Mouse (Mus musculus) heart, embryonic 11.5 days (tissue): ENCODE results near the gene Wscd2. TPM values are rescaled to one million over a fixed set of nuclear protein-coding genes. Genes with fewer than 3 reads are reported as not detected.

Experiments
- ATAC-seq: fragments of 200-750 bp; cut with Nextera tagmentation; replicated peaks from 2 replicates; pipeline ENCODE4 v1.8.0; 2017; ENCODE audit warnings: moderate library complexity; ENCODE audit not compliant: insufficient number of reproducible peaks, low FRiP score, low TSS enrichment
- H3K27ac ChIP-seq: fragments of 300-500 bp; sonication (generic); 2 replicates; pipeline ENCODE4 v1.5.1; 2014; ENCODE audit warnings: mild to moderate bottlenecking, low read depth, low read length
- H3K27me3 ChIP-seq: fragments of 300-500 bp; sonication (generic); 2 replicates; pipeline ENCODE4 v1.6.1; 2014; ENCODE audit warnings: mild to moderate bottlenecking, low read length, mixed read lengths; ENCODE audit not compliant: control insufficient read depth, insufficient read depth
- H3K36me3 ChIP-seq: fragments of 300-500 bp; sonication (generic); 2 replicates; pipeline ENCODE4 v1.6.1; 2014; ENCODE audit warnings: mild to moderate bottlenecking, low read length, moderate library complexity, mixed read lengths; ENCODE audit not compliant: control insufficient read depth, insufficient read depth
- H3K4me1 ChIP-seq: fragments of 300-500 bp; sonication (generic); 2 replicates; pipeline ENCODE4 v1.6.1; 2014; ENCODE audit warnings: low read length; ENCODE audit not compliant: control insufficient read depth, insufficient read depth
- H3K4me2 ChIP-seq: fragments of 300-500 bp; sonication (generic); 2 replicates; pipeline ENCODE4 v1.6.1; 2014; ENCODE audit warnings: mild to moderate bottlenecking, moderate library complexity
- H3K4me3 ChIP-seq: fragments of 300-500 bp; sonication (generic); 2 replicates; pipeline ENCODE4 v1.5.1; 2014; ENCODE audit warnings: low read depth, low read length
- H3K9ac ChIP-seq: fragments of 300-500 bp; sonication (generic); 2 replicates; pipeline ENCODE4 v1.6.1; 2014; ENCODE audit warnings: mild to moderate bottlenecking, low read depth, low read length, moderate library complexity
- H3K9me3 ChIP-seq: fragments of 300-500 bp; sonication (generic); replicated peaks from 2 replicates; pipeline ENCODE4 v1.6.1; 2016; ENCODE audit warnings: low read length; ENCODE audit not compliant: control insufficient read depth
- WGBS: fragments of 180-500 bp; shearing (Covaris S2); extraction: QIAGEN DNeasy Blood & Tissue Kit; methylation state at CpG from one replicate; pipeline ENCODE4 v1.1.7; 2014; ENCODE audit not compliant: insufficient replicate concordance; 5-methylcytosine and 5-hydroxymethylcytosine counted together
- polyA plus RNA-seq: library from polyadenylated mRNA; unstranded; fragments of >200 nt; fragmentation: Nextera tagmentation; extraction: Ambion mirVana; gene quantifications from 2 replicates; pipeline ENCODE4 v1.2.1, GENCODE M21; 2014

Wscd2 gene
- polyA plus RNA-seq, 1 experiment from 2014 or later, result 2.4 TPM

- Histone ChIP-seq H3K4me3 (no peak overlapping the region), H3K27me3 (no peaks in the 10 kb centered on the region; the same call in 1 of the 2 replicates), H3K9ac (no peak overlapping the region), H3K4me1 (peaks cover 21% of the 10 kb centered on the region; the same call in 1 of the 2 replicates), H3K27ac (no peak overlapping the region), H3K9me3 (no peaks in the 10 kb centered on the region), H3K36me3 (no peaks in the 10 kb centered on the region), H3K4me2 (no peak overlapping the region)
- WGBS, result 24% methylated on average over 4 of the region's 4 CpGs
- no peak for ATAC-seq
Observed at GRCm38 (mm10) chr5:113504654-113505053, 14.5 kb downstream of the Wscd2 start.

GRCm38 (mm10) chr5:113506065-113506464 lies 15.9 kb downstream of the Wscd2 start:
- 62% methylated on average over 6 of the region's 6 CpGs for WGBS
- H3K4me2 ChIP-seq, result no peak overlapping the region
- no peaks in the 10 kb centered on the region for H3K9me3 ChIP-seq
- no peaks in the 10 kb centered on the region for H3K27me3 ChIP-seq
- H3K9ac ChIP-seq, result no peak overlapping the region
- no peaks in the 10 kb centered on the region for H3K36me3 ChIP-seq
- peaks cover 32% of the 10 kb centered on the region for H3K4me1 ChIP-seq
- no peak overlapping the region for H3K4me3 ChIP-seq
- no peak overlapping the region for H3K27ac ChIP-seq
- ATAC-seq, result no peak

- H3K9ac ChIP-seq, result no peak overlapping the region
- no peaks in the 10 kb centered on the region for H3K27me3 ChIP-seq
- H3K27ac ChIP-seq, result no peak overlapping the region
- WGBS, result 84% methylated on average over 5 of the region's 5 CpGs
- no peaks in the 10 kb centered on the region for H3K9me3 ChIP-seq
- ATAC-seq, result no peak
- no peak overlapping the region for H3K4me2 ChIP-seq
- H3K36me3 ChIP-seq, result no peaks in the 10 kb centered on the region
- H3K4me3 ChIP-seq, result no peak overlapping the region
- peaks cover 32% of the 10 kb centered on the region for H3K4me1 ChIP-seq
Observed at GRCm38 (mm10) chr5:113506779-113507178, 16.6 kb downstream of the Wscd2 start.

DNA sequence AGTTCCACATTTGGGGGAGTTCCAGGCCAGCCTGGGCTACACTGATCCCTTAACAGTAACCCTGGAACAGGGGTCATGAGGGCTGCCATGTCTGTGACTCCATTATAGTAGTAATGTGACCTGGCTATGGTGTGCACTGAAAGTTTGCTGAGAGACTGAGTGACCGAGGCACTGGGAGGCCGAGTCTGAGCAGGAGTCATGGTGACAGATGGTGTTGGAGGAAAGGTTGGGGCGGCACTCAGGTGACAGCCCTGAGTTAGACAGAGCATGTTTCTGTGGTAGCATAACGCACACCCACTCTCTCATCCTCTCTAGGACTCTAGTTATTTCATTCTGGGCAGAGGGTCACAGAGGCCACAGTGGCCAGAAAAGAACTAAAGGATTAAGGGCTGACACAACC lies 19.0 kb downstream of the Wscd2 start:
- no peaks in the 10 kb centered on the region for H3K36me3 ChIP-seq
- no peak overlapping the region for H3K4me3 ChIP-seq
- WGBS, result 64% methylated on average over 4 of the region's 4 CpGs
- no peak for ATAC-seq
- no peak overlapping the region for H3K9ac ChIP-seq
- H3K27me3 ChIP-seq, result no peaks in the 10 kb centered on the region
- peaks cover 18% of the 10 kb centered on the region for H3K4me1 ChIP-seq
- no peaks in the 10 kb centered on the region for H3K9me3 ChIP-seq
- H3K4me2 ChIP-seq, result no peak overlapping the region
- no peak overlapping the region for H3K27ac ChIP-seq

DNA sequence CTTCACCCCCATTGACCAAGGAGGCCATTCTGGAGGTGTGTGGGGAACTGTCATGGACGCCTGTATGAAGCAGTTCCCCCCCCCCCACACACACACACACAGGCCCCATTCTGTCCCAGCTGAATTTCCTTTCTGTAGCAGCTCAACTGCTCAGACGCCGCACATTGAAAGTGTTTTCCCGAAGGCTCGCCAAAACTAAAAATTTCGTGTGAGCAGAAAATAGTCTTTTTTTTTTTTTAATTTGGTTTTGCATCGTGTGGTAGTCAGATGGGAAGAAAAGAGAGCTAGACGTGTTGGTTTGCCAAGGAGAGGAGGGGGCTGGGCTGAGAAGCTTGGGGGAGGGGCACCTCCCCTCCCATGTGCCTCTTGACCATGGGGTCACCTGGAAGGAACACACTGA lies 23.5 kb downstream of the Wscd2 start:
- H3K9me3 ChIP-seq, result no peaks in the 10 kb centered on the region
- whole genome bisulfite sequencing, result 78% methylated on average over 8 of the region's 8 CpGs
- no peaks in the 10 kb centered on the region for H3K27me3 ChIP-seq
- no peak overlapping the region for H3K4me2 ChIP-seq
- no peak overlapping the region for H3K27ac ChIP-seq
- no peak overlapping the region for H3K9ac ChIP-seq
- no peaks in the 10 kb centered on the region for H3K36me3 ChIP-seq
- H3K4me1 ChIP-seq, result peaks cover 28% of the 10 kb centered on the region
- H3K4me3 ChIP-seq, result no peak overlapping the region
- no peak for ATAC-seq

DNA sequence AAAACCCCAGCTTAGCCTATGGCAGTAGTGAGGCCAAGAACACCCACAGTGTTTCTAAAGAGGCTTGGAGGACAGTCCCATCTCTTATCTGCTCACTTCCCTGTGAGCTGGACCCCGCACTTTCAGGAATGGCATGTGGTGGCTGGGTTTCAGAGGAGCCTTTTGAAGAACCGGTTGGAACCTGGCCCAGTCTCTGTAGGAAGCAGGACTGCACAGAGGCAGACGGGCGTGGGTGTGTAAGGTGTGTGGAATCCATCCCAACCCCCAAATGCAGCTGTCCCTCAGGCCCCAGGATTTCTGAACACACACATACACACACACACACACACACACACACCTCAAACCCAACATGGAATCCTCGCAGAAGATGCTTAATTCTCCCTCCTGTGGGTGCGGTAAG lies 23.9 kb downstream of the Wscd2 start:
- no peak overlapping the region for H3K9ac ChIP-seq
- H3K4me1 ChIP-seq, result peaks cover 25% of the 10 kb centered on the region
- H3K27ac ChIP-seq, result no peak overlapping the region
- H3K27me3 ChIP-seq, result no peaks in the 10 kb centered on the region
- no peak for ATAC-seq
- WGBS, result 54% methylated on average over 6 of the region's 6 CpGs
- H3K9me3 ChIP-seq, result no peaks in the 10 kb centered on the region
- H3K4me2 ChIP-seq, result no peak overlapping the region
- H3K36me3 ChIP-seq, result no peaks in the 10 kb centered on the region
- no peak overlapping the region for H3K4me3 ChIP-seq

- 40% methylated on average over 14 of the region's 14 CpGs for WGBS
- H3K36me3 ChIP-seq, result no peaks in the 10 kb centered on the region
- no peaks in the 10 kb centered on the region for H3K27me3 ChIP-seq
- no peak overlapping the region for H3K4me3 ChIP-seq
- H3K27ac ChIP-seq, result no peak overlapping the region
- H3K9ac ChIP-seq, result no peak overlapping the region
- ATAC-seq, result no peak
- H3K4me2 ChIP-seq, result peak overlapping the region; percentile 21; the same call in 1 of the 2 replicates
- H3K9me3 ChIP-seq, result no peaks in the 10 kb centered on the region
- peaks cover 18% of the 10 kb centered on the region for H3K4me1 ChIP-seq
Observed at GRCm38 (mm10) chr5:113516119-113516872, 26.2 kb downstream of the Wscd2 start.

- Histone ChIP-seq H3K36me3 (no peaks in the 10 kb centered on the region), H3K4me3 (no peak overlapping the region), H3K9me3 (no peaks in the 10 kb centered on the region), H3K4me1 (peaks cover 18% of the 10 kb centered on the region), H3K27ac (no peak overlapping the region), H3K4me2 (peak overlapping the region; percentile 21; the same call in 1 of the 2 replicates), H3K27me3 (no peaks in the 10 kb centered on the region), H3K9ac (no peak overlapping the region)
- ATAC-seq, result peak; percentile 40; the same call in 1 of the 2 replicates
- WGBS, result 22% methylated on average over 14 of the region's 14 CpGs
Observed at GRCm38 (mm10) chr5:113516873-113517336, 26.8 kb downstream of the Wscd2 start.

- H3K27ac ChIP-seq, result no peak overlapping the region
- H3K9me3 ChIP-seq, result no peaks in the 10 kb centered on the region
- H3K36me3 ChIP-seq, result no peaks in the 10 kb centered on the region
- H3K4me3 ChIP-seq, result no peak overlapping the region
- H3K9ac ChIP-seq, result no peak overlapping the region
- H3K4me2 ChIP-seq, result no peak overlapping the region
- 74% methylated on average over 4 of the region's 4 CpGs for WGBS
- no peaks in the 10 kb centered on the region for H3K27me3 ChIP-seq
- peaks cover 18% of the 10 kb centered on the region for H3K4me1 ChIP-seq
- ATAC-seq, result no peak
Observed at GRCm38 (mm10) chr5:113517387-113517786, 27.3 kb downstream of the Wscd2 start.
